Mouse (Mus musculus) myocyte (in vitro differentiated cells): ENCODE results near the gene Asf1a.

Experiments used
- CEBPB ChIP-seq: IDR thresholded peaks from 2 replicates; pipeline ENCODE4 v1.6.1; 2011; ENCODE audit warnings: mild to moderate bottlenecking, moderate library complexity; ENCODE audit not compliant: poor library complexity, insufficient read depth, severe bottlenecking
- E2F4 ChIP-seq: IDR thresholded peaks from one replicate; pipeline ENCODE4 v1.6.1; 2011; ENCODE audit warnings: mild to moderate bottlenecking, control low read depth, moderate library complexity; ENCODE audit not compliant: insufficient read depth
- MAX ChIP-seq: IDR thresholded peaks from one replicate; pipeline ENCODE4 v1.6.1; 2011; ENCODE audit warnings: low read depth, mild to moderate bottlenecking, control low read depth
- MYOD1 ChIP-seq, 3 experiments: IDR thresholded peaks; one replicate each; pipeline ENCODE4 v1.6.1; 2011; ENCODE audit warnings: control low read depth in 2 of 3, low read depth in 2 of 3, mild to moderate bottlenecking in 2 of 3, moderate library complexity in 1 of 3; ENCODE audit not compliant: insufficient read length in 2 of 3, control insufficient read depth in 1 of 3
- MYOG ChIP-seq, 3 experiments: IDR thresholded peaks; one replicate each; pipeline ENCODE4 v1.6.1; 2011; ENCODE audit warnings: control low read depth in 2 of 3, low read depth in 2 of 3, mild to moderate bottlenecking in 2 of 3; ENCODE audit not compliant: insufficient read length in 2 of 3, control insufficient read depth in 1 of 3, insufficient read depth in 1 of 3
- POLR2A ChIP-seq: IDR thresholded peaks from one replicate; pipeline ENCODE4 v1.6.1; 2011; ENCODE audit warnings: low read depth, mild to moderate bottlenecking, control low read depth, moderate library complexity; ENCODE audit not compliant: insufficient read length
- POLR2AphosphoS2 ChIP-seq: IDR thresholded peaks from one replicate; pipeline ENCODE4 v1.6.1; 2011; ENCODE audit warnings: low read depth, control low read depth; ENCODE audit not compliant: insufficient read length
- TCF12 ChIP-seq: IDR thresholded peaks from one replicate; pipeline ENCODE4 v1.6.1; 2011; ENCODE audit warnings: mild to moderate bottlenecking, control low read depth; ENCODE audit not compliant: poor library complexity, insufficient read depth, severe bottlenecking
- USF1 ChIP-seq: IDR thresholded peaks from one replicate; pipeline ENCODE4 v1.6.1; 2011; ENCODE audit warnings: low read depth, mild to moderate bottlenecking, control low read depth, moderate library complexity

DNA sequence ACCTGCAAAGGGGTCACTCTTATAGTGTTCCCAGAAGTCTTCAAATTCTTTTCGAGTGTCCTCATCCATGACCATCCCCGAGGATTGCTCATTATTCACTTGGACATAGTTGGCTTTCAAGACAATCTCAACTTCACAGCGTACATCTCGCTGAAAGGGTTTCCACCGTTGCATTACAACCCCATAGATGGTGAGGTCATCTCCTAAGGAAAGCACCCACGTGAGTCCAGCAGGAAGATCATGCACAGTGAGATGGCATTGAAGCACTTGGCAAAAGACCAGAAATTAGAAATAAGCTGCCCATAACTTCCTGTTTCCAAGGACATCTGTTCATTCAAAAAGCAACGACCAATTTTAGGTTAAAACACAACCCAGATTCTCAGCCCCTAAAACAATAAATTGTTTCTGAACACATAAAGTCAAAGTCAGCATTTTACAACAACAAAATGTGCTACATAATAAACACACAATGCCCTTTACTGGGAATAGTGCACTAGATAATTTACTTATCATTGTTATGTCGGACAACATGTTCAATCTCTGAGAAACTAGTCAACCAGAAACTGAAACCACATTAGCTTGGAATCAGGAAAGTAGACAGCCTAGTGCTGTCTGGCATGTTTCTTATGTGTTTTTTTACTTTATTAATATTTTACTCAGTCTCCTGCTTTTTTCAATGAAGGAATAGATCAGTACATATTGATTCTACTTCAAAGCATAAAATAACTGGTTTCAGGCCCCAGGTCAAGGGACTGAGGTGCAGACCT lies 19.5 kb downstream of the Asf1a start:
- TF ChIP-seq POLR2A (no peak), CEBPB (no peak), MAX (no peak), USF1 (no peak), MYOD1 (IDR thresholded peaks at IDR 0.05; ENCODE audit: control insufficient read depth in 1 of 3, insufficient read length in 2 of 3, low read depth in 2 of 3) (no peak), TCF12 (no peak), E2F4 (no peak), MYOG (IDR thresholded peaks at IDR 0.05; ENCODE audit: control insufficient read depth in 1 of 3, insufficient read depth in 1 of 3, insufficient read length in 2 of 3, low read depth in 2 of 3) (no peak), POLR2AphosphoS2 (no peak)
